Mouse (Mus musculus): ENCODE measurements around the gene Nhp2.

GRCm38 (mm10) chr11:51621776-51622175 is 2.2 kb downstream of the Nhp2 start:
- TF ChIP-seq CTCF (IDR thresholded peaks at IDR 0.05; ENCODE audit: low read depth) (no peak), EP300 (IDR thresholded peaks at IDR 0.05; ENCODE audit: low read depth) (no peak)

Measured in liver, embryonic 14.5 days (tissue).